Mouse (Mus musculus): Measurements from ENCODE around the gene Rps6kb2. TPM values are rescaled to one million over a fixed set of nuclear protein-coding genes. Genes with fewer than 3 reads are reported as not detected.
A peak's percentile ranks its signal among the peaks of the same experiment; 100 is the strongest.

Rps6kb2 gene
- polyA plus RNA-seq, 1 experiment from 2014 or later, result 29.6 TPM

DNA sequence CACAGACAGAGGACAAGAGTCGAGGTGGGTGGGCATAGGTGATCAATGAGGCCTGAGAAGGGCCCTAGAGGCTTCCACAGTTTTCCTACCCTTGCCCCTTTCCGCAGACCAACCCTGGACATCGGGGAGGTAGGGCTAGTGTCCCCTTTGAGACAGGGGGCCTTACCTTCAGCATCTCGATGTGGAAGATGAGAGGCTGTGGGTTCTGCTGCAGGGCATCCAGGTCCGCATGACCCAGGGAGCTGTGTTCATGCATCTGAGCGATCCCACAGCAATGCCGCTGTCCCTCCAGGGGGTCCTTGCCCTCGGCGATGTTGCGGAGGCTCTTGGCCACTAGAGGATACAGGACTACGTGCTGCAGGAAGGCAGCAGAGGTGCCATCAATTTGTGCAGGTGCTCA, 47.3 kb downstream of the Rps6kb2 start:
- H3K27ac ChIP-seq, result no peak overlapping the region
- peaks cover 53% of the 10 kb centered on the region for H3K36me3 ChIP-seq (ENCODE audit: inconsistent target)
- H3K4me3 ChIP-seq (ENCODE audit: inconsistent target), result no peak overlapping the region
- peaks cover 31% of the 10 kb centered on the region; the same call in 1 of the 2 replicates for H3K79me2 ChIP-seq (ENCODE audit: inconsistent target)
- WGBS (ENCODE audit: missing documents), result 95% methylated on average over 11 of the region's 11 CpGs

DNA sequence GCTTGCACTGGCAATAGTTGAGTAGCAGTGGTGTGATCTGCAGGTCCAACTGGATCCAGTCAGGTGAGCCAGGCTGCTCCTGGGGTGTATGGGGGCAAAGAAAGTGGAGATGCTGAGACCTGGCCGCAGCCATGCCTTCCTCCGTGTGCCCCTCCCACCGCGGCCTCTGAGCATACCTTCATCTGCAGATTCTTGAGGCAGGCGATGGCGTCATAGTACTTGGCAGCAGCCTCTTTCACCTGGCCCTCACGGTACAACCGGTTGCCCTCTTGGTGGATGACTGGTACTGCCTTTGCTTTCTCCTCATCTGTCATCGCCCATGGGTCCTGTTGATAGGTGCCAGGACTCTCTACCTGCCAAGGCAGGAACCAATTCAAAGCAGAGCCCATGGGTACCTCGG, 48.0 kb downstream of the Rps6kb2 start:
- peaks cover 60% of the 10 kb centered on the region for H3K36me3 ChIP-seq (ENCODE audit: inconsistent target)
- 96% methylated on average over 10 of the region's 10 CpGs for WGBS (ENCODE audit: missing documents)
- no peak overlapping the region for H3K27ac ChIP-seq
- H3K4me3 ChIP-seq (ENCODE audit: inconsistent target), result no peak overlapping the region
- H3K79me2 ChIP-seq (ENCODE audit: inconsistent target), result peaks cover 24% of the 10 kb centered on the region; the same call in 1 of the 2 replicates

DNA sequence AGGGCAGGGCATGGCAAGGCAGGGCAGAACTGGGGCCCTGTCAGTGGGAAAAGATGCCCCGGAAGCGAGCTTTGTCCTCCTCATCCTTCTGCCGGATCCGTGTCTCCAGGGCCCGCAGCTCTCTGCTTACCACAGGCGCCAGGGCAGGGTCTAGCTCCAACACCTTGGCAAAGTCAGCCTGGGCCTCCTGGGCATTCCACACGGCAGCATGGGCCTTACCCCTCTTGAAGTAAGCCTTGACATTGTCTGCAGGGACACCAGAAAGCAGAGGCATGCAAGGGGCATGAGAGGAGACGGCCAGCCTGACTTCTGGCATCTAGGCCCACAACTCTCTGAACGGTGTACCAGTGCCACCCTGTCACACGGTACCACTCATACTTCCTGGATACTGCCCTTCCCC, 48.6 kb downstream of the Rps6kb2 start:
- peaks cover 18% of the 10 kb centered on the region; the same call in 1 of the 2 replicates for H3K79me2 ChIP-seq (ENCODE audit: inconsistent target)
- no peak overlapping the region for H3K4me3 ChIP-seq (ENCODE audit: inconsistent target)
- peaks cover 66% of the 10 kb centered on the region for H3K36me3 ChIP-seq (ENCODE audit: inconsistent target)
- H3K27ac ChIP-seq, result peak overlapping the region; percentile 95; the same call in 1 of the 2 replicates
- 90% methylated on average over 10 of the region's 10 CpGs for WGBS (ENCODE audit: missing documents)

DNA sequence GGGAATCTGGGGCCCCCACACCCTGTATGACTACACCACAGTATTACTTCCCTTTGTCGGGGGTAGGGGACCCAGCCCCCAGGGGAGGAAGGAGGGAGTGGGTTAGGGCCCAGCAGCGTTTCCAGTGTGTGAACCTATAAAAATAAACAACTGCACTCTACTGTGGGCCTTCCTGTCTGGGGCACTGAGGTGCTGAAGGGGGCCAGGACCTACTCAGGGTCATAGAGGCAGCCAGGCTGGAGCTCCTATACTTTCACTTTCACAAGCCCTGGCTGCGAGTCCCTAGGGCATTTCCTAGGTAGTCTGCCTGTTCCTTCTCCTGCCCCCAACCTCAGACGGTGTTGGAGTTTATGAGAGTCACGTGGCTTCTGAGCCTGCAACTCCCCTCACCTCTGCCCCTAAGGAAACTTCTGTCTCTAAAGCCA, 49.3 kb downstream of the Rps6kb2 start:
- H3K36me3 ChIP-seq (ENCODE audit: inconsistent target), result peaks cover 72% of the 10 kb centered on the region
- 6% methylated on average over 5 of the region's 5 CpGs for WGBS (ENCODE audit: missing documents)

DNA sequence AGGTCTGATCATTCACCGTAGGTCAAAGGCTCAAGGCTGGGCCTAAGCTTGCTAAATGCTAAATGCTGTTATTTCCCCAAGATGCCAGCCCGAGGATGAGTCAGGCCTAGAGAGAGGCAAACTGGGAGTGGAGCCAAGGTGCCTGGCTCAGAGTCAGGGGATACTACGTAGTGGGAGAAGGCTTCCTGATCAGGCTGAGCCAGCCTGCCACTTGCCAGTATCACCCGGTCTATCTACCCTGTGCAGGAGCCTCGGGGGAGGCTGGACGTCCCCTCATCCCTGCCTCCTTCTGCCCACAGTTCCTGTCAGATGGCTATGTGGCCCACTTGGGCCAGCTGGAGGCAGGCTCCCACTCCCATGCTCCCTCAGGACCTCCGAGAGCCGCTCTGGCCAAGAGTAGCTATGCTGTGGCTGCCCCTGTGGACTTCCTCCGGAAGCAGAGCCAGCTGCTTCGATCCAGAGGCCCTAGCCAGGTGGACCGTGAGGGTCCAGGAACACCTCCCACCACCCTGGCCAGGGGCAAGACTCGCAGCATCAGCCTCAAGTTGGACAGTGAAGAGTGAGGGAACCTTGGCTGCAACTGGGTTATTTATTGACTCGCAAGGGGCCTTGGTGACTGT, 49.9 kb downstream of the Rps6kb2 start:
- Histone ChIP-seq H3K4me3 (ENCODE audit: inconsistent target) (no peak overlapping the region), H3K27ac (peak overlapping the region; percentile 95), H3K79me2 (ENCODE audit: inconsistent target) (peaks cover 6% of the 10 kb centered on the region; the same call in 1 of the 2 replicates), H3K36me3 (ENCODE audit: inconsistent target) (peaks cover 77% of the 10 kb centered on the region)
- WGBS (ENCODE audit: missing documents), result 4% methylated on average over 13 of the region's 13 CpGs

More for the DNA sequence above, 49.3 kb downstream of the Rps6kb2 start:
- H3K4me3 ChIP-seq (ENCODE audit: inconsistent target), result no peak overlapping the region
- H3K79me2 ChIP-seq (ENCODE audit: inconsistent target), result peaks cover 11% of the 10 kb centered on the region; the same call in 1 of the 2 replicates
- H3K27ac ChIP-seq, result peak overlapping the region; percentile 95

DNA sequence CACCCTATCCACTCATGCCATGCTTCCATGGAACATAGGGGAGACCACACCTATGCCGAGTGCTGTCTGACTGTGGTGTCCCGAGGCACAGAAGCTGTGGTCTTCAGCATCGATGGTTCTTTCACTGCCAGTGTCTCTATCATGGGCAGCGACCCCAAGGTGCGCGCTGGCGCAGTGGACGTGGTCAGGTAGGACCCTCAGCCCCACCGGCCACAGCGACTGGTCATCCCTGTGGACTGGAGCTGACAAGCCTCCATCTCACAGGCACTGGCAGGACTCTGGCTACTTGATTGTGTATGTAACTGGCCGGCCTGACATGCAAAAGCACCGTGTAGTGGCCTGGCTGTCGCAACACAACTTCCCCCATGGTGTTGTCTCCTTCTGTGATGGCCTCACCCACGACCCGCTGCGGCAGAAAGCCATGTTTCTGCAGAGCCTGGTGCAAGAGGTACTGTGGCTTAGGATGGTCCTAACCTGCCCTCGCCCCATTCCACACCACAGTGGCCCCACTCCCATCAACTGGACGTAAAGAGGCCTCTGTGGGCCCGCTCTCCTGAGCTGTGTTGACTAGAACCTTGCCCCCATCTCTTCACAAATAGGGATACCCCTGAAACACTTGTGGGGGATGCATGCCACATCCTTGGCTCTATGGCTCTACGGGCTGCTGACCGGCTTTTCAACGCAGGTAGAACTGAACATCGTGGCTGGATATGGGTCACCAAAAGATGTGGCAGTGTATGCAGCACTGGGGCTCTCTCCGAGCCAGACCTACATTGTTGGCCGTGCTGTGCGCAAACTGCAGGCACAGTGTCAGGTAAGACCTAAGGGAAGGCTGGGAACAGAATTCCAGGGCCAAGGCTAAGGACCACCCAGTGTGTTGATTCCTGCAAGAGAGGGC, 50.8 kb downstream of the Rps6kb2 start:
- H3K36me3 ChIP-seq (ENCODE audit: inconsistent target), result peaks cover 78% of the 10 kb centered on the region
- H3K4me3 ChIP-seq (ENCODE audit: inconsistent target), result no peak overlapping the region
- WGBS (ENCODE audit: missing documents), result 78% methylated on average over 25 of the region's 26 CpGs
- no peaks in the 10 kb centered on the region for H3K79me2 ChIP-seq (ENCODE audit: inconsistent target)
- H3K27ac ChIP-seq, result peak overlapping the region; percentile 95

DNA sequence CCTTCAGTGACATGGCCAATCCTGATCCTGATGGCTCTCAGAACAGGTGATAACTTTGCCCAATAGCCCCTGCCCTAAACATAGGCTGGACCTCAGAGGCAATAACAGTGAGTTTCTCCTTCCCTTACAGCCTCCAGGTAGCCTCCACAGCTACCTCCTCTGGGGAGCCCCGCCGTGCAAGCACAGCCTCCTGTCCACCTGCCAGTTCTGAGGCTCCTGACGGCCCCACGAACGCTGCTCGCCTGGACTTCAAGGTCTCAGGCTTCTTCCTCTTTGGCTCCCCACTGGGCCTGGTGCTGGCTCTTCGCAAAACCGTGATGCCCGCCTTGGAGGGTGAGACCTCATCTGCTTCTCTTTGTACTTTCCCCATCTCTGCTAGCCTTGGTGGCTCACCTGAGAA, 54.6 kb downstream of the Rps6kb2 start:
- Histone ChIP-seq H3K27ac (no peak overlapping the region), H3K36me3 (ENCODE audit: inconsistent target) (peaks cover 84% of the 10 kb centered on the region)
- 88% methylated on average over 9 of the region's 9 CpGs for WGBS (ENCODE audit: missing documents)

DNA sequence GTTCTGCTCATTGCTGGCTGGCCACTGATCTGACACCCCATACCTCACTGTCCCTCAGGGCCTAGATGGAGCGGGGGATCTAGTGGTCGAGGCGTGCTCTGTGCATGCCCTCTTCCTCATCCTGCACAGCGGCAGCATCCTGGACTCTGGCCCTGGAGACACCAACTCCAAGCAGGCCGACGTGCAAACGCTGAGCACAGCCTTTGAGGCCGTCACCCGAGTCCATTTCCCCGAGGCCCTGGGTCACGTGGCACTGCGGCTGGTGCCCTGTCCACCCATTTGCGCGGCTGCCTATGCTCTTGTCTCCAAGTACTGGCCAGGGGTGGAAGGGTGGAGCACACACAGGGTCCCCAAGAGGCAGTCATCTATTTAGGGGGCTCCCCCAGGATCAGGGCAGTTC, 56.5 kb downstream of the Rps6kb2 start:
- no peaks in the 10 kb centered on the region for H3K79me2 ChIP-seq (ENCODE audit: inconsistent target)
- no peak overlapping the region for H3K4me3 ChIP-seq (ENCODE audit: inconsistent target)
- H3K27ac ChIP-seq, result no peak overlapping the region
- H3K36me3 ChIP-seq (ENCODE audit: inconsistent target), result peaks cover 87% of the 10 kb centered on the region
- 93% methylated on average over 14 of the region's 14 CpGs for WGBS (ENCODE audit: missing documents)

More for the DNA sequence above, 54.6 kb downstream of the Rps6kb2 start:
- Histone ChIP-seq H3K4me3 (ENCODE audit: inconsistent target) (no peak overlapping the region), H3K79me2 (ENCODE audit: inconsistent target) (no peaks in the 10 kb centered on the region)

DNA sequence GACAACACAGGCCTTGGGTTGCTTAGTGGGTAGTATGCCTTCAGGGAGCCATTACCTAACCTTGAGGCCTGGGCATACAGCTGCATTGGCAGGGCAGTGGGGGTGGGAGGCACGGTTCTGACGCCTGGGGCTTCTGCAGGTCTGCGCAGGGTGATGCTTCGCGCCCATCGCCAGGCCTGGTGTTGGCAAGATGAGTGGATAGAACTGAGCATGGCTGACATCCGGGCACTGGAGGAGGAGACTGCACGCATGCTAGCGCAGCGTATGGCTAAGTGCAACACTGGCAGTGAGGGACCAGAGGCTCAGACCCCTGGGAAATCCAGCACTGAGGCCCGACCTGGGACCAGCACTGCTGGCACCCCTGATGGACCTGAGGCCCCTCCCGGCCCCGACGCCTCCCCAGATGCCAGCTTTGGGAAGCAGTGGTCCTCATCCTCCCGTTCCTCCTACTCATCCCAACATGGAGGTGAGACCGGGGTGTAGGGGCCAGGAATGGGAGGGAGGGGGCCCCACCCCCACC, 58.4 kb downstream of the Rps6kb2 start:
- Histone ChIP-seq H3K36me3 (ENCODE audit: inconsistent target) (peaks cover 68% of the 10 kb centered on the region), H3K4me3 (ENCODE audit: inconsistent target) (no peak overlapping the region), H3K27ac (no peak overlapping the region), H3K79me2 (ENCODE audit: inconsistent target) (no peaks in the 10 kb centered on the region; the same call in 1 of the 2 replicates)
- WGBS (ENCODE audit: missing documents), result 95% methylated on average over 16 of the region's 16 CpGs

Other genes starting within 250 kb of the Rps6kb2 start
- 57.7 to 77.8 TPM (median 67.9 TPM) in 3 replicates for gene Aldh3b1, start 233.5 kb downstream of the Rps6kb2 start, polyA plus RNA-seq (2018)
- gene Unc93b1, start 228.2 kb downstream of the Rps6kb2 start, polyA plus RNA-seq (2018), result 421 to 814 TPM (median 651 TPM) in 3 replicates
- not detected in 3 replicates for gene Aldh3b3, start 204.7 kb downstream of the Rps6kb2 start, polyA plus RNA-seq (2018)
- not detected in 3 replicates for gene Aldh3b2, start 191.0 kb downstream of the Rps6kb2 start, polyA plus RNA-seq (2018)
- gene Acy3, start 176.8 kb downstream of the Rps6kb2 start, polyA plus RNA-seq (2018), result 0.47 to 0.60 TPM (median 0.47 TPM) in 3 replicates
- gene Tbx10, start 170.6 kb downstream of the Rps6kb2 start, polyA plus RNA-seq (2018), result not detected in 3 replicates
- 6.9 to 10.7 TPM (median 7.0 TPM) in 3 replicates for gene Nudt8, start 162.8 kb downstream of the Rps6kb2 start, polyA plus RNA-seq (2018)
- 0.07 to 0.19 TPM (median 0.13 TPM) in 3 replicates for gene Gm49405, start 162.7 kb downstream of the Rps6kb2 start, polyA plus RNA-seq (2018)
- gene Doc2g, start 160.0 kb downstream of the Rps6kb2 start, polyA plus RNA-seq (2018), result 0.20 to 0.33 TPM in 2 of 3 replicates, not detected in the other
- gene Ndufv1, start 150.5 kb downstream of the Rps6kb2 start, polyA plus RNA-seq (2018), result 35.8 to 43.3 TPM (median 39.0 TPM) in 3 replicates
- gene Gstp1, start 125.4 kb downstream of the Rps6kb2 start, polyA plus RNA-seq (2018), result 6.2 to 20.1 TPM (median 8.6 TPM) in 3 replicates
- gene Gstp2, start 117.3 kb downstream of the Rps6kb2 start, polyA plus RNA-seq (2018), result not detected in 3 replicates
- gene Gstp3, start 103.8 kb downstream of the Rps6kb2 start, polyA plus RNA-seq (2018), result not detected in 3 replicates
- gene Cabp2, start 81.8 kb downstream of the Rps6kb2 start, polyA plus RNA-seq (2018), result not detected in 3 replicates
- gene Cdk2ap2, start 66.2 kb downstream of the Rps6kb2 start, polyA plus RNA-seq (2018), result 16.7 to 37.3 TPM (median 23.1 TPM) in 3 replicates
- gene Pitpnm1, start 63.4 kb downstream of the Rps6kb2 start, polyA plus RNA-seq (2018), result 12.8 to 30.4 TPM (median 14.2 TPM) in 3 replicates
- 80.9 to 169 TPM (median 84.6 TPM) in 3 replicates for gene Aip, start 37.5 kb downstream of the Rps6kb2 start, polyA plus RNA-seq (2018)
- gene Gpr152, start 23.6 kb downstream of the Rps6kb2 start, polyA plus RNA-seq (2018), result not detected in 3 replicates
- gene Cabp4, start 19.3 kb downstream of the Rps6kb2 start, polyA plus RNA-seq (2018), result not detected in 3 replicates
- 252 to 368 TPM (median 357 TPM) in 3 replicates for gene Coro1b, start 14.7 kb downstream of the Rps6kb2 start, polyA plus RNA-seq (2018)
- gene Ptprcap, start 9.8 kb downstream of the Rps6kb2 start, polyA plus RNA-seq (2018), result 0.28 to 0.53 TPM (median 0.41 TPM) in 3 replicates
- 0.62 to 1.00 TPM (median 0.77 TPM) in 3 replicates for gene Carns1, start 12.1 kb upstream of the Rps6kb2 start, polyA plus RNA-seq (2018)
- gene Tbc1d10c, start 27.9 kb upstream of the Rps6kb2 start, polyA plus RNA-seq (2018), result 0.25 to 0.60 TPM (median 0.41 TPM) in 3 replicates
- gene Ppp1ca, start 28.7 kb upstream of the Rps6kb2 start, polyA plus RNA-seq (2018), result 375 to 413 TPM (median 395 TPM) in 3 replicates
- 16.0 to 22.9 TPM (median 16.7 TPM) in 3 replicates for gene Rad9a, start 38.3 kb upstream of the Rps6kb2 start, polyA plus RNA-seq (2018)
- gene Clcf1, start 50.9 kb upstream of the Rps6kb2 start, polyA plus RNA-seq (2018), result 0.10 to 0.21 TPM (median 0.17 TPM) in 3 replicates
- not detected in 3 replicates for gene AC109138.7, start 51.0 kb upstream of the Rps6kb2 start, polyA plus RNA-seq (2018)
- gene Pold4, start 68.5 kb upstream of the Rps6kb2 start, polyA plus RNA-seq (2018), result 33.8 to 76.3 TPM (median 47.8 TPM) in 3 replicates
- gene Ssh3, start 105.8 kb upstream of the Rps6kb2 start, polyA plus RNA-seq (2018), result 32.6 to 83.1 TPM (median 36.6 TPM) in 3 replicates
- 3.2 to 8.1 TPM (median 5.6 TPM) in 3 replicates for gene Ankrd13d, start 119.8 kb upstream of the Rps6kb2 start, polyA plus RNA-seq (2018)
- gene Grk2, start 142.9 kb upstream of the Rps6kb2 start, polyA plus RNA-seq (2018), result 131 to 143 TPM (median 139 TPM) in 3 replicates
- gene Kdm2a, start 234.9 kb upstream of the Rps6kb2 start, polyA plus RNA-seq (2018), result 30.1 to 62.8 TPM (median 39.7 TPM) in 3 replicates